Mouse (Mus musculus): ENCODE measurements around the gene Paqr6.
A peak's percentile ranks its signal among the peaks of the same experiment; 100 is the strongest.

DNA sequence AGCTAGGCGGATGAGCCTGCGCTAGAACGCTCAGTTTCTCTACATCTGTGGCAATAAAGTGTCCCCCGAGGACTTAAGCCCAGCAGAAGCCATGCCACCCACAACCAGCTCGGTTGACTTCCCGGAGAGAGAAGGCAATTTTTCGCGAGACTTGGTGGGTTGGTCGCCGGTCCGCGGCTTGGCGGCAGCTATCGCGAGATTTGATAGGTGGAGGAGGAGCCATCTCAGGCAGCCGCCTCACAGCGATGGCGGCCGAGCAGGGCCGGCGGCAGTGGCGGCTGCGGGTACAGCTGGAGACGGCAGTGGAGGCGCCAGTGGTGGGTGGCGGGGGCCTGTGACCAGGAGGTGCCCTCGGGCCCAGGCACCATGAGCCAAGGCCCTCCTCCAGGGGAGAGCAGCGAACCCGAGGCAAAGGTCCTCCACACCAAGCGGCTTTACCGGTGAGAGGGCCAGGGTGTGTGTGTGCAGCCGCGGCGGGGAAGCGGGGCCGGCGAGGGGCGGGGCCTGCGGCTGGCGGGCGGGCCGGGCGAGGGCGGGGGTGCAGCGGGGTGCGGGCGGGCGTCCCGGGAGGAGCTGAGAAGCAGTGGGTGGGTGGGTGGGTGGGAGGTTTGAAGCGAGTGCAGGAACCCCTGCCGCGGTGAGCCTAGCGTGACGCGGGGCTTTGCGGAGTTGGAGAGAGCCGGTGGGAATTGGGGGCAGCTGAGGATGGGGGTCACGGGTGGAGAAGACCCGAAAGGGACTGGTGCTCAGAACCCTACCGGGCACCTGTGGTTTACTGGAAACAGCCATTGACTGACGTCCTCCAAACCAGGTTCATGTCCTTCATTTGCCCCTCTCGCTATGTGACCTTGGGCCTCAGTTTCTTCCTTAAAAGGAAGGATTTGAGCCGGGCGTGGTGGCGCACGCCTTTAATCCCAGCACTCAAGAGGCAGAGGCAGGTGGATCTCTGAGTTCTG is 28.0 kb upstream of the Paqr6 start, which contains the start of the genes Tmem79 and Smg5:
- TF ChIP-seq CTCF (IDR thresholded peaks at IDR 0.05; ENCODE audit: low read depth) (no peak), EP300 (IDR thresholded peaks at IDR 0.05; ENCODE audit: low read depth) (peak; percentile 73)
